Mouse (Mus musculus) lung, embryonic 14.5 days (tissue): ENCODE results near the gene Sept11. TPM values are rescaled to one million over a fixed set of nuclear protein-coding genes. Genes with fewer than 3 reads are reported as not detected.

Experiments
- ATAC-seq: fragments of 200-750 bp; cut with Nextera tagmentation; 2 replicates; pipeline ENCODE4 v1.8.0; 2017; ENCODE audit warnings: mild to moderate bottlenecking, moderate TSS enrichment, moderate library complexity; ENCODE audit not compliant: insufficient read depth
- DNase-seq: peaks from one replicate; pipeline ENCODE4 v3.0.0-alpha.2; 2015
- H3K27ac ChIP-seq: fragments of 300-500 bp; sonication (generic); 2 replicates; pipeline ENCODE4 v1.5.1; 2014; ENCODE audit warnings: low read depth, mild to moderate bottlenecking, moderate library complexity
- H3K27me3 ChIP-seq: fragments of 300-500 bp; sonication (generic); 2 replicates; pipeline ENCODE4 v1.6.1; 2014; ENCODE audit warnings: low read length, control low read depth; ENCODE audit not compliant: insufficient read depth
- H3K36me3 ChIP-seq: fragments of 300-500 bp; sonication (generic); 2 replicates; pipeline ENCODE4 v1.6.1; 2014; ENCODE audit warnings: control low read depth; ENCODE audit not compliant: insufficient read depth
- H3K4me1 ChIP-seq: fragments of 300-500 bp; sonication (generic); 2 replicates; pipeline ENCODE4 v1.6.1; 2014; ENCODE audit warnings: antibody characterized with exemption, control low read depth; ENCODE audit not compliant: insufficient read depth
- H3K4me2 ChIP-seq: fragments of 300-500 bp; sonication (generic); 2 replicates; pipeline ENCODE4 v1.6.1; 2014; ENCODE audit warnings: mild to moderate bottlenecking
- H3K4me3 ChIP-seq: fragments of 300-500 bp; sonication (generic); 2 replicates; pipeline ENCODE4 v1.5.1; 2014; ENCODE audit warnings: low read depth, low read length
- H3K9ac ChIP-seq: fragments of 300-500 bp; sonication (generic); 2 replicates; pipeline ENCODE4 v1.6.1; 2014
- H3K9me3 ChIP-seq: fragments of 300-500 bp; sonication (generic); 2 replicates; pipeline ENCODE4 v1.6.1; 2016; ENCODE audit warnings: low read depth, low read length, control low read depth
- CTCF ChIP-seq: IDR thresholded peaks from 2 replicates; pipeline ENCODE4 v1.5.1; 2016; ENCODE audit warnings: antibody characterized with exemption, low read depth
- WGBS: fragments of 180-500 bp; shearing (Covaris S2); extraction: QIAGEN DNeasy Blood & Tissue Kit; methylation state at CpG from one replicate; pipeline ENCODE4 v1.1.7; 2014; 5-methylcytosine and 5-hydroxymethylcytosine counted together
- polyA plus RNA-seq: library from polyadenylated mRNA; unstranded; fragments of >200 nt; fragmentation: Nextera tagmentation; extraction: Ambion mirVana; gene quantifications from 2 replicates; pipeline ENCODE4 v1.2.1, GENCODE M21; 2014

Sept11 gene
- polyA plus RNA-seq, 1 experiment from 2014 or later, result 184 TPM

DNA sequence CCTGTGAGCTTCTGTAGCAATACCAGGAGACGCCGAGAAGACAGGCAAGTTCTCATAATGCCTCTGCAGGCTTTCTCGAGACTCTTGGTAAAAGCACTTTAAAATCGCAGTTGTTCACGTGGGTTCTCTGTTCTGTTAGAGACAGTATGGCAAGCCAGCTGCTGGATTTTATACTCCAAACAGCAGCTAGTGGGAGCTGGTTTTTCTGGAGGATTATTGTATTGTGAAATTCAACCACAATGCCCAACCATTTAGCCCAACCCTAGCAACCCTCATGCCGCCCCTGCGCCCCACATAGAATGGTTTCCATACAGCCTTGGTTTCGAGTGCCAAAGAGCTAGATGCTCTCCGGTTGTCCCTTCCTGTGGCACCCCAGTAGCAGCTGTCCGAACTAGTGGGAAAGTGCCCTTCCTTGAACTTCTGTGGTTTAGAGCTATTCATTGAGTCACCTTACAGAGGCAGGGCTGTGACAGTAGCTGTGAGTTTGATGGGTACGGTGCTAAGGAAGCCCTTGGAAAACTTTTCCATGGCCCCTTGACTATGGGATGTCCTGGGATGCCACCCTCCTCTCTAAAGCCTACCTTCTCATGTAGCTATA, 74.8 kb downstream of the Sept11 start:
- DNase-seq, result no peak
- peaks cover 84% of the 10 kb centered on the region for H3K36me3 ChIP-seq

DNA sequence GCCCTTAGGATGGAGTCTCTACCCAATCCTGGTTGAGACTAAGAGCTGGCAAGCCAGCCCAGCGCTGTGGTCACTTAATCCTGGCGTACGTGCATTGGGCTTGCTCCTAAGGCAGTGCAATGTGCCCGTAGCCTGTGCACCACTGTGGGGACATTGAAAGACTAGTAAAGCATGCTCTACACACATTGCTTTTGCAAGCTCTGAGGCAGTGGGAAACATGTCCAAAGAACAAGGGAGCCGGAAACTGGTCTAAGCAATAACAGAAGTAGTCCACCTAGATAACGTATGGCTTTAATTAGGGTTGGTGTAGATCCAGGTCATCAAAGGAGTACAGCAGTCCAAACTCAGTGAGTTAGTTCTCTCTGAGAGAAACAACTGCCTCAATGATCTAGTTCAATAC, 75.4 kb downstream of the Sept11 start:
- H3K9ac ChIP-seq, result no peak overlapping the region
- no peak overlapping the region for H3K4me3 ChIP-seq
- DNase-seq, result no peak
- peaks cover 85% of the 10 kb centered on the region for H3K36me3 ChIP-seq
- H3K27ac ChIP-seq, result no peak overlapping the region
- no peak for TF ChIP-seq CTCF
- H3K27me3 ChIP-seq, result no peaks in the 10 kb centered on the region
- H3K4me2 ChIP-seq, result no peak overlapping the region
- H3K9me3 ChIP-seq, result no peaks in the 10 kb centered on the region
- H3K4me1 ChIP-seq, result no peaks in the 10 kb centered on the region
- 90% methylated on average over 6 of the region's 6 CpGs for WGBS
- no peak for ATAC-seq

More for the DNA sequence above, 74.8 kb downstream of the Sept11 start:
- no peak overlapping the region for H3K9ac ChIP-seq
- ATAC-seq, result no peak
- no peaks in the 10 kb centered on the region for H3K27me3 ChIP-seq
- no peaks in the 10 kb centered on the region for H3K9me3 ChIP-seq
- TF ChIP-seq CTCF, result no peak
- WGBS, result 94% methylated on average over 11 of the region's 11 CpGs
- H3K4me1 ChIP-seq, result no peaks in the 10 kb centered on the region
- H3K4me3 ChIP-seq, result no peak overlapping the region
- no peak overlapping the region for H3K4me2 ChIP-seq
- no peak overlapping the region for H3K27ac ChIP-seq

DNA sequence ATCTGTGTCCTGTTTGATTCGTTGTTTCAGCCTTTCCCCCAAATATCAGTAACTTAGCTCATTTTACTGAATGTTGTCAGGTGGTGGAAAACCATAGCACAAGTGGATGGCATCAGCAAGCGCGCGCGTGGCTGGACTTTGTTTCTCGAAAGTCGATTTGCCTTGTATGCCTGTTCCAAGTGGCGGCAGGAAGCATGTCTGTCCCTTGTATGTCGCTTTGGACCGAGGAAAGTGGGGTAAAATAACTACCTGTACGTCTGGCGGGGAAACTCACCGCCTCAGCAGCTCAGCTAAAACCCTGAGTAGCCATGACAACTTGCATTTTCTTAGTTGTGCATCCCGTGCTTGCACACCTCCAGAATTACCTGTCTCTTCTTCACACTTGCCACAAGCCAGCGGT, 78.2 kb downstream of the Sept11 start:
- Histone ChIP-seq H3K36me3 (peaks cover 76% of the 10 kb centered on the region), H3K4me3 (no peak overlapping the region), H3K27me3 (no peaks in the 10 kb centered on the region), H3K4me1 (no peaks in the 10 kb centered on the region), H3K9ac (no peak overlapping the region), H3K9me3 (no peaks in the 10 kb centered on the region), H3K27ac (no peak overlapping the region), H3K4me2 (no peak overlapping the region)
- ATAC-seq (no peak), DNase-seq (no peak)
- WGBS, result 93% methylated on average over 15 of the region's 15 CpGs
- no peak for TF ChIP-seq CTCF

DNA sequence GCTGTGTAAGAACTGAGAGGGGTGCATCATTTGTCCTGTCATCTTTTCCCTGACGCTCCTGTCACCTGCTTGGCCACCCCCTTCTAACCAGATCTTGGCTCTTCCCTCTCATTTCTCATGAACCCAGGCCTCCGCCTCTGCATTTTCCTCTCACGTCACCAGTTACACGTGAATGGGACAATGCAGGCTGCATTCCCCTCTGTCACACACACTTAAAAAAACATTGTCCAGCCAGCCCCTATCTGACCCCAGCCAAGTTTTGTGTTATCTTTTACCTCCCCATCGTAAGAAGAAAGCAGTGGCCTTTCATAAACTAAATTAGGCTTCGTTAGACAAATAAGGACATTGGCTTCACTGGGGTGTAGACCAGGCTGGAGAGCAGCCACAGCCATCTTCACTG, 79.3 kb downstream of the Sept11 start:
- H3K9ac ChIP-seq, result no peak overlapping the region
- H3K27ac ChIP-seq, result no peak overlapping the region
- H3K4me3 ChIP-seq, result no peak overlapping the region
- H3K9me3 ChIP-seq, result no peaks in the 10 kb centered on the region
- DNase-seq (no peak), ATAC-seq (no peak)
- no peaks in the 10 kb centered on the region for H3K4me1 ChIP-seq
- H3K36me3 ChIP-seq, result peaks cover 73% of the 10 kb centered on the region
- no peaks in the 10 kb centered on the region for H3K27me3 ChIP-seq
- WGBS, result 80% methylated on average over 6 of the region's 6 CpGs
- no peak overlapping the region for H3K4me2 ChIP-seq
- TF ChIP-seq CTCF, result no peak

DNA sequence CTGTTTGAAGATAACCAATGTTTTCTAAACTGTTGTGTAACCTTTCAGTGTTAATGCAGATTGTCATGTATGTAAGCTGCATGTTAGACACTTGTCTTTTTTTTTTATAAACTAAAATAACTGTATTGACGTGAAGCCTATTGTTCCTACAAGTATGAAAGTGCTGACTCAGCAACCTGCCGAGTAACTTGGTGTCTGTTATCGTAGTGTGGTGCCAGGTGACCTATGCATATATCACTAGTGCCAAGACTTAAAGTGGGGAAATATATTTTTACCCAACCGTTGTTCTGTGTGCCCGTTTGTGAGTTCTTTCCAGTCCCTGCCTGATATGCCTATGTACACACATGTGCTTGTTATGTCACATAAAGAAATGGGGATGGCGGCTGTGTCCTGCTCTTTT, 81.4 kb downstream of the Sept11 start:
- no peak overlapping the region for H3K4me3 ChIP-seq
- no peaks in the 10 kb centered on the region for H3K9me3 ChIP-seq
- H3K36me3 ChIP-seq, result peaks cover 68% of the 10 kb centered on the region
- WGBS, result 82% methylated on average over 6 of the region's 6 CpGs
- no peaks in the 10 kb centered on the region for H3K4me1 ChIP-seq
- DNase-seq (no peak), ATAC-seq (no peak)
- H3K9ac ChIP-seq, result no peak overlapping the region
- H3K4me2 ChIP-seq, result no peak overlapping the region
- TF ChIP-seq CTCF, result no peak
- no peak overlapping the region for H3K27ac ChIP-seq
- no peaks in the 10 kb centered on the region for H3K27me3 ChIP-seq

DNA sequence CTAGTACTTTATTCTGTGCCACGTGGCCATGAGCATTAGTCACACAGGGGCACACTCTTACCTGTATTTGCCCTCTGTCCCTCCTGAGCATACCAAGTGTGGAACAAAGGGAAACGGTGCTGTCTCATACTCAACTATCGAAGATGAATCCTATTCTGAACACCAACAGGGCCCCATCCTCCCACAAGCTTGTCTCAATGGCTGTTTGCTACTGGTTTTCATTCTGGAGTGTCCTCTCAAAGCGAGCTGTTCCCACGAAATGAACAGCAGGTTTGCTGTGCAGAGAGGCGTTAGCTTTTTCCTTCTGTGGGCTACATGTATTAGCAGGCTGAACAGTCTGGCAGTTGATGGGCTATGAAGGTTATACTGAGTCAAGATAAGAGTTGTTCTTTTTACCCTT, 85.4 kb downstream of the Sept11 start:
- peaks cover 53% of the 10 kb centered on the region for H3K36me3 ChIP-seq
- no peak overlapping the region for H3K9ac ChIP-seq
- no peaks in the 10 kb centered on the region for H3K9me3 ChIP-seq
- no peaks in the 10 kb centered on the region for H3K4me1 ChIP-seq
- H3K27ac ChIP-seq, result no peak overlapping the region
- no peaks in the 10 kb centered on the region for H3K27me3 ChIP-seq
- no peak for DNase-seq
- no peak for ATAC-seq
- WGBS, result 65% methylated on average over 6 of the region's 6 CpGs
- H3K4me3 ChIP-seq, result no peak overlapping the region
- no peak for TF ChIP-seq CTCF
- no peak overlapping the region for H3K4me2 ChIP-seq

DNA sequence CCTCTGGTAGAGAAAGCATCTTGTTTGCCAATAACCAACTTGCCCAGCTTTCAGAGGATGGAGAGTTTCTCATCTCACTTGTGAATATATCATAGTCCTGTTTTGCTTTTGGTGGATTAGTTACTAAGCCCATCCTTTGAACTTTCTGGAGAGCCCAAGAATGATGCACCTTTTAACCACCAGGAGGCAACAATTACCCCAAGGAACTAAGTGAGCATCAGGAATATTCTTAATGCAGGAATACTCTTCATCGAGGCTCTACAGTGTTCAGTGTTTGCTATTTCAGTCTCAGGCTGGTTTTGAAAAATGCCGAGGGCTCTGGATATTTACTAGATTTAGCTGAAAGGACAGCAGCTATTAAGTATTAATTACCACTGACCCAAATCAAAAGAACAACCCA, 87.0 kb downstream of the Sept11 start:
- Histone ChIP-seq H3K4me1 (no peaks in the 10 kb centered on the region), H3K4me2 (no peak overlapping the region), H3K9ac (no peak overlapping the region), H3K36me3 (peaks cover 57% of the 10 kb centered on the region), H3K27me3 (no peaks in the 10 kb centered on the region), H3K9me3 (no peaks in the 10 kb centered on the region), H3K4me3 (no peak overlapping the region), H3K27ac (no peak overlapping the region)
- TF ChIP-seq CTCF, result peak; percentile 66
- peak; percentile 68 for DNase-seq
- ATAC-seq, result peak; percentile 38
- WGBS, result 66% methylated on average over 2 of the region's 2 CpGs

DNA sequence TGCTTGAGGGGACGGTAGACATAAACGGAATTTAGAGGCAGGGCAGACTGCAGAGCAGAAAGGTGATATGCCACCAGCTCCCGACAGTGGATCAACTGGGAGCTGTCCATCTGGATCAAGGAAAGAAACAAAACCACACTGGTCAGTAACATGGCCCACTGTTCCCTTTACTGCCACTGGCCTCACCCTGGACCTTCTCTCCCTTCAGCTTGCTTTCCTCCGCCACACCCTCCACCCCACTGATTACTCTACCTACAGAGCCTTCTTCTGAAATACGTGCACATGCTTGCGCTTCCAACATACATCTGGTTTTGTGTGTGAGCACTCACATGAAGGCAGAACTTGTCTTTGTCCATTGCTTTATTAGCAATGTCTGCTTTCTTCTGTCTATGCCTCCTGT, 90.1 kb downstream of the Sept11 start:
- Histone ChIP-seq H3K9me3 (no peaks in the 10 kb centered on the region), H3K4me3 (no peak overlapping the region), H3K27ac (no peak overlapping the region), H3K4me1 (no peaks in the 10 kb centered on the region), H3K27me3 (no peaks in the 10 kb centered on the region), H3K36me3 (peaks cover 70% of the 10 kb centered on the region), H3K4me2 (no peak overlapping the region), H3K9ac (no peak overlapping the region)
- ATAC-seq (no peak), DNase-seq (no peak)
- WGBS, result 81% methylated on average over 6 of the region's 6 CpGs
- no peak for TF ChIP-seq CTCF
